Mouse (Mus musculus) intestine, embryonic 16.5 days (tissue): Measurements from ENCODE around the gene Tpra1. TPM values are rescaled to one million over a fixed set of nuclear protein-coding genes. Genes with fewer than 3 reads are reported as not detected.
A peak's percentile ranks its signal among the peaks of the same experiment; 100 is the strongest.

Source experiments
- ATAC-seq: fragments of 200-750 bp; cut with Nextera tagmentation; 2 replicates; pipeline ENCODE4 v1.8.0; 2017; ENCODE audit warnings: moderate TSS enrichment, moderate library complexity
- H3K27ac ChIP-seq: fragments of 300-500 bp; sonication (generic); 2 replicates; pipeline ENCODE4 v1.5.1; 2014; ENCODE audit warnings: mild to moderate bottlenecking, low read length
- H3K27me3 ChIP-seq: fragments of 300-500 bp; sonication (generic); replicated peaks from 2 replicates; pipeline ENCODE4 v1.6.1; 2014; ENCODE audit warnings: low read length, control low read depth, mixed read lengths; ENCODE audit not compliant: control insufficient read depth, insufficient read depth
- H3K36me3 ChIP-seq: fragments of 300-500 bp; sonication (generic); 2 replicates; pipeline ENCODE4 v1.6.1; 2014; ENCODE audit warnings: low read length, control low read depth; ENCODE audit not compliant: control insufficient read depth, insufficient read depth
- H3K4me1 ChIP-seq: fragments of 300-500 bp; sonication (generic); 2 replicates; pipeline ENCODE4 v1.6.1; 2014; ENCODE audit warnings: low read length, control low read depth, mixed read lengths; ENCODE audit not compliant: control insufficient read depth, insufficient read depth
- H3K4me2 ChIP-seq: fragments of 300-500 bp; sonication (generic); 2 replicates; pipeline ENCODE4 v1.6.1; 2014; ENCODE audit warnings: low read depth, low read length, control low read depth
- H3K4me3 ChIP-seq: fragments of 300-500 bp; sonication (generic); 2 replicates; pipeline ENCODE4 v1.5.1; 2014; ENCODE audit warnings: mild to moderate bottlenecking, low read length
- H3K9ac ChIP-seq: fragments of 300-500 bp; sonication (generic); 2 replicates; pipeline ENCODE4 v1.6.1; 2014; ENCODE audit warnings: low read depth, low read length
- H3K9me3 ChIP-seq: fragments of 300-500 bp; sonication (generic); 2 replicates; pipeline ENCODE4 v1.6.1; 2016; ENCODE audit warnings: low read length, control low read depth; ENCODE audit not compliant: control insufficient read depth
- WGBS: fragments of 180-500 bp; shearing (Covaris S2); extraction: QIAGEN DNeasy Blood & Tissue Kit; methylation state at CpG from one replicate; pipeline ENCODE4 v1.1.7; 2014; 5-methylcytosine and 5-hydroxymethylcytosine counted together
- polyA plus RNA-seq: library from polyadenylated mRNA; unstranded; fragments of >200 nt; fragmentation: Nextera tagmentation; extraction: Ambion mirVana; gene quantifications from 2 replicates; pipeline ENCODE4 v1.2.1, GENCODE M21; 2015

Tpra1 gene
- polyA plus RNA-seq, 1 experiment from 2014 or later = 73.7 TPM

DNA sequence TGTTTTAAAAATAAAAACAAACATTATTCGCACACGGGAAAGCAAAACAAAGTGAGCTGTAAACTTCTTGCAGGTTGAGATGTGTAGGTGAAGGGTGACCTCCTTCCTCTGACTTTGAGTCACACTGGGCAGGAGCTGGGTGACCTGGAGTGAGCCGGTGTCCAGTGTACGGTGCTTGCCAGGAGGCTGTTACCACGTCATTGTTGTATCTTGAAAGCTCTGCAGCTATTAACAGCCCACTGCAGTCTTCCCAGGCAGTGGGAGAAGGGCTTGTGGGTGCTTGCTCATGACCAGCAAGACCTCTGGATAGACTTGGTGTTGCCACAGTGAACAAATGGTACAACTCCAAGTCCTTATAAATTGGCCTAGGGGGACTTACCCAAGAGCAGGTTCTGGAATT lies 12.7 kb downstream of the Tpra1 start:
- Histone ChIP-seq H3K4me1 (no peaks in the 10 kb centered on the region), H3K9ac (no peak overlapping the region), H3K9me3 (no peaks in the 10 kb centered on the region), H3K36me3 (0 out of 2 replicates have a peak, but pooled peaks cover 4% of the 10 kb centered on the region), H3K4me3 (no peak overlapping the region), H3K27ac (no peak overlapping the region), H3K4me2 (no peak overlapping the region), H3K27me3 (no peaks in the 10 kb centered on the region)
- no peak for ATAC-seq
- WGBS = 71% methylated on average over 5 of the region's 5 CpGs

GRCm38 (mm10) chr6:88915510-88915909 lies 13.5 kb downstream of the Tpra1 start:
- no peak overlapping the region for H3K4me3 ChIP-seq
- H3K9me3 ChIP-seq = no peaks in the 10 kb centered on the region
- no peak overlapping the region for H3K27ac ChIP-seq
- 73% methylated on average over 4 of the region's 4 CpGs for WGBS
- no peaks in the 10 kb centered on the region for H3K27me3 ChIP-seq
- no peak overlapping the region for H3K9ac ChIP-seq
- no peaks in the 10 kb centered on the region for H3K4me1 ChIP-seq
- no peak overlapping the region for H3K4me2 ChIP-seq
- H3K36me3 ChIP-seq = 0 out of 2 replicates have a peak, but pooled peaks cover 4% of the 10 kb centered on the region
- ATAC-seq = peak; percentile 59; the same call in 1 of the 2 replicates

- H3K4me1 ChIP-seq = no peaks in the 10 kb centered on the region
- H3K9ac ChIP-seq = no peak overlapping the region
- ATAC-seq = peak; percentile 41; the same call in 1 of the 2 replicates
- H3K4me3 ChIP-seq = no peak overlapping the region
- H3K27me3 ChIP-seq = no peaks in the 10 kb centered on the region
- no peak overlapping the region for H3K4me2 ChIP-seq
- H3K9me3 ChIP-seq = no peaks in the 10 kb centered on the region
- H3K36me3 ChIP-seq = 0 out of 2 replicates have a peak, but pooled peaks cover 4% of the 10 kb centered on the region
- H3K27ac ChIP-seq = no peak overlapping the region
- WGBS = 52% methylated on average over 1 of the region's 1 CpGs
Measured at GRCm38 (mm10) chr6:88916153-88916552, 14.1 kb downstream of the Tpra1 start.

GRCm38 (mm10) chr6:88918802-88919201 lies 16.8 kb downstream of the Tpra1 start:
- H3K4me3 ChIP-seq = no peak overlapping the region
- no peak overlapping the region for H3K27ac ChIP-seq
- H3K4me1 ChIP-seq = no peaks in the 10 kb centered on the region
- no peak overlapping the region for H3K4me2 ChIP-seq
- H3K9ac ChIP-seq = no peak overlapping the region
- no peaks in the 10 kb centered on the region for H3K9me3 ChIP-seq
- WGBS = 74% methylated on average over 8 of the region's 8 CpGs
- ATAC-seq = no peak
- no peaks in the 10 kb centered on the region for H3K36me3 ChIP-seq
- no peaks in the 10 kb centered on the region for H3K27me3 ChIP-seq

DNA sequence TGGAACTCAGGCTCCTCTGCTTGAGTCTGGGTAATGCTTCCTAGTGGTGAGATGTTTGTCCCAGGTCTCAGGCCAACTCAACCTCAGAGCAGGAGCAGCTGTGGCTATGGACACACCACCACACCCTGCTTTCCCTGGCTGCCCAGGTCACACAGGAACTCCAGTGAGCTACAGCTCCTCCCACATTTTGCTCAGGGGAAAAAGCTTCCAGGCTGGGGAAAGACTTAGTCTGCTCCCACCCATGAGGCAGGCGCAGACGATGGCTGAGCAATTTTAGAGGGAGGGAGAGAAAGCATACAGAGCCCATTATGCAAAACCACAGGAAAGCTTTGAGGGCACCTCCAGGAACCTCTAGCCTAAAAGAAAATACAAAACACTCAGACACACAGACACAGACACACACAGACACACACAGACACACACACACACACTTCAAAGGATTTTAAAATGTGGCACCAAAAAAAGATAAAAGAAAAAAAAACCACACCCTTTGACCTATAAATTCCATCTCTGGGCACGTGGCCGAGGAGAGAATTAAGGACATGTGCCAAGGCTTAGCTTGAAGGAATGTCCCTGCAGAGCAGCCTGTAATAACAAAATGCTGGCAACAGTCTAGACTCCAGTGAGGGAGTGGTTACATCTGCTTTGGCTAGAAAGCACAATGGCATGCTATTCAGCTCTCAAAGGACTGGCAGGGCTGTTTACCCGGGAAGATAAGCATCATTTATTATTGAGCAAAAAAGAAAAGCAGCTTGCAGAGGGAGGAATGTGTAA lies 22.6 kb downstream of the Tpra1 start:
- peak; percentile 58; the same call in 1 of the 2 replicates for ATAC-seq
- no peak overlapping the region for H3K4me3 ChIP-seq
- peaks cover 20% of the 10 kb centered on the region for H3K4me1 ChIP-seq
- WGBS = 15% methylated on average over 5 of the region's 5 CpGs
- H3K27me3 ChIP-seq = no peaks in the 10 kb centered on the region
- no peak overlapping the region for H3K9ac ChIP-seq
- H3K9me3 ChIP-seq = no peaks in the 10 kb centered on the region
- no peak overlapping the region for H3K4me2 ChIP-seq
- H3K27ac ChIP-seq = peak overlapping the region; percentile 66
- H3K36me3 ChIP-seq = no peaks in the 10 kb centered on the region

DNA sequence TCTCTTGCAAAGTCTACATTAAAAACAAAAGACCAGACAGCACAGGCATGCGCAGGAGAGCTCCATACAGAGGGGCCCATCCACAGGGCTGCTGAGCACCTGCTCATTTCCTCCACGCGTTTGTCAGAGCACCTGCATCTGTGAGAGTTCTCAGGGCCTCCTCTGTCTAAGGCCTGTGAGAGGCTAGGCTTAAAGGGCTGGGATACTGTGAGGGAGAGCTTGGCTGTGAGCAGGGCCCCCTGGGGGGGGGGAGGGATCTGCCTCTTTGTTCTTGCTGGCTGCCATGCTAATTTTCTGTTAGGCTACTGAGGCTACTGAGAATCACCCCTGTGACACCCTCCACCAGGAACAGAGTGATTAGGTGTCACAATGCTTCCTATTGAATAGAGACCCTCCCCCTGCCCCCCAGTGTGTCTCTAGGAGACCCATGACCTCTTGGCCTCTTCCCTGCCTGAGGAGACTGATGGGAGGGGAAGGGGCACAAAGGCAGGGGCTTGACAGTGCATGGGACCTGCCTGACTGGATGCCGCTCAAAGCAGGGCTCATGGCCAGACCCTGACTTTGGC lies 23.7 kb downstream of the Tpra1 start:
- Histone ChIP-seq H3K4me1 (peaks cover 20% of the 10 kb centered on the region), H3K27me3 (no peaks in the 10 kb centered on the region), H3K9me3 (no peaks in the 10 kb centered on the region), H3K27ac (peak overlapping the region; percentile 66; the same call in 1 of the 2 replicates), H3K4me3 (no peak overlapping the region), H3K9ac (no peak overlapping the region), H3K36me3 (no peaks in the 10 kb centered on the region), H3K4me2 (no peak overlapping the region)
- peak; percentile 66 for ATAC-seq
- 24% methylated on average over 4 of the region's 4 CpGs for WGBS

DNA sequence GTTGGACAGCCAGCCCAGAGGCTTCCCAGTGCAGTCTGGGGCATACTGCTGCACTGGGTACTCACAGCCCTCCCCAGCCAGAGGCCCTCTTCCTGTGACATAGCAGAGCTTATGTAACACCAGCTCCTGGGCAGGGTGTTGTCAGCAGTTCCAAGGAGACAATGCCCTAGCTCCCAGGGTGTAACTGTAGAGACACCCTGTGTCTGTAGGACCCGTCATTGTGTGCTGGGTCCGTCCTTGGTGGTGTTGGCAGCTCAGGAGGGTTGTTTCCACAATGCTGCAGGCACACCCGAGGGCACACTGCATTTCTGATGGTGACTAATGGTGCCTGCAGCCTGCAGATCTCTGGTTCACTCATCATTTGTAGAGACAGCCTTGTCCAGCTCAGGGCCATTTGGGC lies 24.8 kb downstream of the Tpra1 start:
- H3K9ac ChIP-seq = no peak overlapping the region; the same call in 1 of the 2 replicates
- 39% methylated on average over 3 of the region's 3 CpGs for WGBS
- H3K4me3 ChIP-seq = no peak overlapping the region
- peak; percentile 16; the same call in 1 of the 2 replicates for ATAC-seq
- H3K9me3 ChIP-seq = no peaks in the 10 kb centered on the region
- no peak overlapping the region for H3K27ac ChIP-seq
- H3K4me2 ChIP-seq = no peak overlapping the region
- peaks cover 20% of the 10 kb centered on the region for H3K4me1 ChIP-seq
- no peaks in the 10 kb centered on the region for H3K36me3 ChIP-seq
- no peaks in the 10 kb centered on the region for H3K27me3 ChIP-seq

GRCm38 (mm10) chr6:88927595-88927994 lies 25.5 kb downstream of the Tpra1 start:
- H3K27me3 ChIP-seq = no peaks in the 10 kb centered on the region
- no peak overlapping the region for H3K27ac ChIP-seq
- no peak overlapping the region for H3K9ac ChIP-seq
- 8% methylated on average over 2 of the region's 2 CpGs for WGBS
- no peak overlapping the region for H3K4me3 ChIP-seq
- ATAC-seq = no peak
- H3K4me1 ChIP-seq = peaks cover 20% of the 10 kb centered on the region
- H3K36me3 ChIP-seq = no peaks in the 10 kb centered on the region
- H3K9me3 ChIP-seq = no peaks in the 10 kb centered on the region
- no peak overlapping the region for H3K4me2 ChIP-seq

DNA sequence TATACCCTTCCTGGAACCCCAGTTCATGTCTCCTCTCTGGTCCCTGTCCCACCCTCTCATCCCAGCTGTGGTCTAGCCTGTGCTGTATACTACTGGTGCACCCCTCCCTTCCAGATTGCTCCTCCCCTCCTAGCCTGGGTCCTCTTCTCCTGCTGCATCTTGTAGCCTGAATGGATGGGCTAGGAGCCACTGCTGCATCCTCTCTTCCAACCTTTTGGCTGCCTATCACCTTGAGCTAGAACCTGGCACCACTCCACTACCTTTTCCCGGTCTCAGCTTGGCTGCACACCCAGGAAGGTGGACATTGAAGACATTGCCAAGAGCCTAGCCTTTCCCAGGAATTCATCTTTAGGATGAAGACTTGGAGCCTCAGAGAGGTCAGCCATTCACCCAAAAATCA lies 26.0 kb downstream of the Tpra1 start:
- no peak overlapping the region for H3K9ac ChIP-seq
- no peaks in the 10 kb centered on the region for H3K36me3 ChIP-seq
- H3K27me3 ChIP-seq = no peaks in the 10 kb centered on the region
- peaks cover 20% of the 10 kb centered on the region for H3K4me1 ChIP-seq
- no peak for ATAC-seq
- no peaks in the 10 kb centered on the region for H3K9me3 ChIP-seq
- H3K27ac ChIP-seq = no peak overlapping the region
- no peak overlapping the region for H3K4me2 ChIP-seq
- WGBS = 81% methylated on average over 1 of the region's 1 CpGs
- H3K4me3 ChIP-seq = no peak overlapping the region
